Mouse (Mus musculus): ENCODE results near the gene Ndufa5. TPM values are rescaled to one million over a fixed set of nuclear protein-coding genes. Genes with fewer than 3 reads are reported as not detected.

The Ndufa5 gene
- 0.51 and 0.94 TPM in 2 replicates for polyA plus RNA-seq (2012; rRNA removed; ENCODE audit: low replicate concordance)

DNA sequence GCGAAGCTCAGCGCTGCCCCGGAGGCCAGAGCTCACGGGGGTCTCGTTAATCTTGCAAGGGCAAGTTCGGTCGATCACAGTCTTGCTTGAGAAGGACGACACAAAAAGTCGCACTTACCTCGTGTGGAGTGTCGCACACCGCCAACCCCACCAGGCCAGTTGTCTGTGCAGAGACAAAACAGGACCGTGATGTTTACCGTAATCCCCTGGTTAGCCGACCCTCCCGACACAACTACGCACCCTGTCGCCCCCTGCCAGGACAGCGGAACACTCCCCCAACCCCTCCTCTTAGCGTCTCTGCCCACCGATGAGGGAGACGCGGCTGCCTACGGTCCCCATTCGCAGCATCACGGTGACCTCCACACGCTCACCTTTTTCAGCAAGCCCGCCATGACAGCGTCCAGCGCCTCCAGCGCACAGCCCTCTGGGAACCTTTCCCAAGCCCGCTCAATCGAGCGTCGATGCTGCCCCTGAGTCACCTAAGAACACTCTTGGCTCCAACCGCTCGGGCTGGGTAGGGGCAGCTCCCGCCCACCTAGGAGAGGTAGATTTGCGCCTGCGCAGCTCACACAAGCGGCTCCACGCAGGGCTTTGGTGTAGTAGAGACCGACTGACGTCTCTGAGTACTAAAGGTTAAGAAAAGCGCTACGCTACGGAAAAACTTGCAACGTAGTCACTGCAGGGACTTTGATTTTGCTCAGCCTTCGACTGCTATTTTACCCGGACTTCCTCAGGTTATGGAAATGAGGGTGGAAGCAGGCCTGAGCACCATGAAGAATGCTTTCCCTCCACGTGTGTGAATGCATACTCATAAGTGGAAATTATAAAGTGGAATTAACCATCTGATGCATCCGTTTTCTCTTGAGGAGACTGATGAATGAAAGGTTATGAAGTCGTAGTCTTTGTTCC, at the start of gene Ndufa5:
Ndufa5 (minus strand) TSS at position 859 of the 909 bp plus-strand sequence.

DNA sequence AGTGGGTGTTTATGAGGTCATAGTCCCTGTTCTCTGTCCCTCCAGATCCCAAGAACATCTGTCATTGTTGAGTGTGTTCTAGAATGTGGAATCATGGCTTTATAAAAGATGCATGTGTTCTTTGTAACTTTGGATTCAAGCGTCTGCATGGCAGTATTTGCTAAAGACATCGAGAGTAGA, 141 bp upstream of the Ndufa5 start, which contains the start of gene Asb15:
Asb15 (plus strand) TSS at position 81 of the 180 bp plus-strand sequence.

DNA sequence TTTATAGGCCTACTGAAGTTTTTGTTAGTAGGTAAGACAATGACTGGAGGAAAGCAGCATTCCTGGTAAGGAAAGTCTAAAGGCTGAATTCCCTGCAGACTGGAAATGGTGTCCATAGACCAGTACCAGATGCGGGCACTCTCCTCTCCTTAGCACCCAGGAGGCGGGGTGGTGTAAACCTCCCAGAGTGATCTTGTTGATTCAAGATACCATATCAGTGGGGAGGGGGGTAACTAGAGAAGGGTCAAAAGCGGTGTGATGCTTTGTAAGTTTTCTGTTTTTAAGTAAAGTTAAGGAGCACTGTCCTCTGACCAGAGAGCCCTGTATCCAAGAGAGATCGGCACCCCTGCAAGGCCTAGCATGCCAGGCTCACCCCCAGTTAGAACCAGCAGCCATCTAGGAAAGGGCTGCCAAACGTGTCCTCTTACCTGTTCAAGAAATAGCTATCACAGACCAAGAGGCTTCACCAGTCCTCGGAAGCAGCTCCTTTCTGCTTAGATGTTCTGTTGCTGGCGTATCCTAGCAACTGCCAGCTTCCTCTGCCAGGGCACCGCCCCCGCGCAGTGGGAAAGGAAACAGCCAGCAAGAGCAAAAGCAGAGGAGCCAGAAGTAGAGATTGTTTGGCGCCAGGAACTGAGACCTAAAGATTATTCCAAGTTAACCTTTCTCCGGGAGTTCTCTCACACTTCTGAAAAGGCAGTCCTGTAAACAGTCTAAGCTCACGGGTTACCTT, 13.1 kb downstream of the Ndufa5 start, which contains the start of gene Iqub:
Iqub (minus strand) TSS at position 516 of the 733 bp plus-strand sequence.

Other genes starting within 250 kb of the Ndufa5 start
- not detected in 2 replicates for gene Iqub, start 12.9 kb downstream of the Ndufa5 start, polyA plus RNA-seq (2012; rRNA removed; ENCODE audit: low replicate concordance)
- gene Asb15, start 131 bp upstream of the Ndufa5 start, polyA plus RNA-seq (2012; rRNA removed; ENCODE audit: low replicate concordance), result not detected in 2 replicates
- gene Lmod2, start 69.7 kb upstream of the Ndufa5 start, polyA plus RNA-seq (2012; rRNA removed; ENCODE audit: low replicate concordance), result not detected in 2 replicates
- gene Wasl, start 137.0 kb upstream of the Ndufa5 start, polyA plus RNA-seq (2012; rRNA removed; ENCODE audit: low replicate concordance), result 130 and 196 TPM in 2 replicates
- not detected in 2 replicates for gene Hyal6, start 205.2 kb upstream of the Ndufa5 start, polyA plus RNA-seq (2012; rRNA removed; ENCODE audit: low replicate concordance)
- gene Hyal4, start 220.3 kb upstream of the Ndufa5 start, polyA plus RNA-seq (2012; rRNA removed; ENCODE audit: low replicate concordance), result not detected in 2 replicates

All from duodenum, adult 2 months (tissue).